In genomic region chr13:24321313-24321712, GRCm38 (mm10) we compare ENCODE assay signal across 32 mouse cellular contexts.
"Had no signal": no experiment of that assay in that cellular context is flagged by ENCODE, and none has a peak within 500 bp of the region (broad histone marks: within the 10 kb centered on the region; RNA-seq: fewer than 3 reads in every experiment).

No protein-coding gene starts in this region.

- H3K4me2 ChIP-seq: heart, embryonic 13.5 days; heart, embryonic 15.5 days; hindbrain, embryonic 12.5 days; hindbrain, embryonic 13.5 days; hindbrain, embryonic 14.5 days; hindbrain, embryonic 15.5 days; intestine, embryonic 15.5 days; kidney, embryonic 15.5 days had no signal

- H3K36me3 ChIP-seq: heart, embryonic 13.5 days; heart, embryonic 15.5 days; hindbrain, embryonic 10.5 days; hindbrain, embryonic 12.5 days; hindbrain, embryonic 13.5 days; hindbrain, embryonic 15.5 days; intestine, embryonic 15.5 days; kidney, embryonic 15.5 days had no signal

- DNase-seq: heart, postnatal 10 days; heart, postnatal 14 days; heart, postnatal 36 days; heart, postnatal 4 days; kidney, adult 11 months; kidney, adult 18-20 months; kidney, adult 8-10 months; kidney, adult 9 months; kidney, postnatal 10 days; kidney, postnatal 14 days; kidney, postnatal 25 days; kidney, postnatal 36 days; kidney, postnatal 4 days; layer of hippocampus, adult 9-11 months; layer of hippocampus, postnatal 36 days had no signal

- H3K4me1 ChIP-seq: heart, embryonic 13.5 days; heart, embryonic 15.5 days; hindbrain, embryonic 10.5 days; hindbrain, embryonic 12.5 days; hindbrain, embryonic 13.5 days; hindbrain, embryonic 15.5 days; intestine, embryonic 15.5 days; kidney, embryonic 15.5 days had no signal

- H3K27ac ChIP-seq: heart, embryonic 13.5 days; heart, embryonic 15.5 days; hindbrain, embryonic 10.5 days; hindbrain, embryonic 12.5 days; hindbrain, embryonic 13.5 days; hindbrain, embryonic 14.5 days; hindbrain, embryonic 15.5 days; hindbrain, postnatal 0 days; intestine, embryonic 15.5 days; kidney, embryonic 15.5 days; kidney, postnatal 0 days; layer of hippocampus, adult 2 months; left cerebral cortex, adult 2 months had no signal

- H3K9me3 ChIP-seq: heart, embryonic 13.5 days; heart, embryonic 15.5 days; hindbrain, embryonic 10.5 days; hindbrain, embryonic 12.5 days; hindbrain, embryonic 13.5 days; hindbrain, embryonic 15.5 days; intestine, embryonic 15.5 days; kidney, embryonic 15.5 days had no signal

- H3K9ac ChIP-seq: heart, embryonic 13.5 days; heart, embryonic 15.5 days; hindbrain, embryonic 12.5 days; hindbrain, embryonic 13.5 days; hindbrain, embryonic 14.5 days; hindbrain, embryonic 15.5 days; intestine, embryonic 15.5 days; kidney, embryonic 15.5 days had no signal

- H3K27me3 ChIP-seq: heart, embryonic 13.5 days; heart, embryonic 15.5 days; hindbrain, embryonic 12.5 days; hindbrain, embryonic 13.5 days; hindbrain, embryonic 15.5 days; intestine, embryonic 15.5 days; kidney, embryonic 15.5 days had no signal

- ATAC-seq: hindbrain, embryonic 16.5 days; hindbrain, postnatal 0 days; inflammation-experienced regulatory T-cells, adult 6 months; intestine, embryonic 15.5 days; intestine, embryonic 16.5 days; intestine, postnatal 0 days had no signal

- H3K4me3 ChIP-seq: heart, embryonic 13.5 days; heart, embryonic 15.5 days; hindbrain, embryonic 10.5 days; hindbrain, embryonic 12.5 days; hindbrain, embryonic 13.5 days; hindbrain, embryonic 15.5 days; intestine, embryonic 15.5 days; kidney, embryonic 15.5 days; layer of hippocampus, adult 2 months; left cerebral cortex, adult 2 months had no signal
